Mouse (Mus musculus) midbrain, embryonic 16.5 days (tissue): ENCODE results near the gene Ahcyl2. TPM values are rescaled to one million over a fixed set of nuclear protein-coding genes. Genes with fewer than 3 reads are reported as not detected.

Experiments used
- ATAC-seq: fragments of 200-750 bp; cut with Nextera tagmentation; 2 replicates; pipeline ENCODE4 v1.8.0; 2017; ENCODE audit warnings: moderate TSS enrichment
- H3K27ac ChIP-seq: fragments of 300-500 bp; sonication (generic); 2 replicates; pipeline ENCODE4 v1.5.1; 2014; ENCODE audit warnings: mild to moderate bottlenecking, low read length, mixed read lengths
- H3K27me3 ChIP-seq: fragments of 300-500 bp; sonication (generic); 2 replicates; pipeline ENCODE4 v1.6.1; 2014; ENCODE audit warnings: low read depth, low read length, mixed read lengths; ENCODE audit not compliant: control insufficient read depth, insufficient read depth
- H3K36me3 ChIP-seq: fragments of 300-500 bp; sonication (generic); 2 replicates; pipeline ENCODE4 v1.6.1; 2014; ENCODE audit warnings: mild to moderate bottlenecking, low read length, moderate library complexity, mixed read lengths; ENCODE audit not compliant: control insufficient read depth, insufficient read depth
- H3K4me1 ChIP-seq: fragments of 300-500 bp; sonication (generic); 2 replicates; pipeline ENCODE4 v1.6.1; 2014; ENCODE audit warnings: mild to moderate bottlenecking, low read length, mixed read lengths; ENCODE audit not compliant: control insufficient read depth, insufficient read depth
- H3K4me2 ChIP-seq: fragments of 300-500 bp; sonication (generic); 2 replicates; pipeline ENCODE4 v1.6.1; 2014; ENCODE audit warnings: mild to moderate bottlenecking, low read length, mixed read lengths
- H3K4me3 ChIP-seq: fragments of 300-500 bp; sonication (generic); 2 replicates; pipeline ENCODE4 v1.5.1; 2014; ENCODE audit warnings: low read depth, mild to moderate bottlenecking, low read length, moderate library complexity, mixed read lengths
- H3K9ac ChIP-seq: fragments of 300-500 bp; sonication (generic); 2 replicates; pipeline ENCODE4 v1.6.1; 2014; ENCODE audit warnings: low read depth, low read length, mixed read lengths
- H3K9me3 ChIP-seq: fragments of 300-500 bp; sonication (generic); replicated peaks from 2 replicates; pipeline ENCODE4 v1.6.1; 2014; ENCODE audit warnings: mild to moderate bottlenecking, low read length, mixed read lengths; ENCODE audit not compliant: control insufficient read depth, poor library complexity, severe bottlenecking
- WGBS: fragments of 180-500 bp; shearing (Covaris S2); extraction: QIAGEN DNeasy Blood & Tissue Kit; methylation state at CpG from one replicate; pipeline ENCODE4 v1.1.7; 2014; 5-methylcytosine and 5-hydroxymethylcytosine counted together
- polyA plus RNA-seq: library from polyadenylated mRNA; unstranded; fragments of >200 nt; fragmentation: Nextera tagmentation; extraction: Ambion mirVana; gene quantifications from 2 replicates; pipeline ENCODE4 v1.2.1, GENCODE M21; 2015

Gene Ahcyl2
- polyA plus RNA-seq, 1 experiment from 2014 or later, result 17.6 TPM

- Histone ChIP-seq H3K9me3 (no peaks in the 10 kb centered on the region), H3K4me2 (no peak overlapping the region), H3K9ac (no peak overlapping the region), H3K4me3 (no peak overlapping the region), H3K36me3 (peaks cover 6% of the 10 kb centered on the region), H3K4me1 (no peaks in the 10 kb centered on the region), H3K27me3 (no peaks in the 10 kb centered on the region), H3K27ac (no peak overlapping the region)
- 68% methylated on average over 11 of the region's 11 CpGs for WGBS
- no peak for ATAC-seq
Observed at GRCm38 (mm10) chr6:29891151-29891550, 123.3 kb downstream of the Ahcyl2 start.

GRCm38 (mm10) chr6:29896976-29897375 lies 129.2 kb downstream of the Ahcyl2 start:
- H3K4me1 ChIP-seq, result no peaks in the 10 kb centered on the region
- peaks cover 9% of the 10 kb centered on the region for H3K36me3 ChIP-seq
- no peak for ATAC-seq
- H3K27me3 ChIP-seq, result no peaks in the 10 kb centered on the region
- no peak overlapping the region for H3K4me2 ChIP-seq
- no peak overlapping the region for H3K4me3 ChIP-seq
- no peaks in the 10 kb centered on the region for H3K9me3 ChIP-seq
- 91% methylated on average over 3 of the region's 3 CpGs for WGBS
- H3K9ac ChIP-seq, result no peak overlapping the region
- no peak overlapping the region for H3K27ac ChIP-seq

DNA sequence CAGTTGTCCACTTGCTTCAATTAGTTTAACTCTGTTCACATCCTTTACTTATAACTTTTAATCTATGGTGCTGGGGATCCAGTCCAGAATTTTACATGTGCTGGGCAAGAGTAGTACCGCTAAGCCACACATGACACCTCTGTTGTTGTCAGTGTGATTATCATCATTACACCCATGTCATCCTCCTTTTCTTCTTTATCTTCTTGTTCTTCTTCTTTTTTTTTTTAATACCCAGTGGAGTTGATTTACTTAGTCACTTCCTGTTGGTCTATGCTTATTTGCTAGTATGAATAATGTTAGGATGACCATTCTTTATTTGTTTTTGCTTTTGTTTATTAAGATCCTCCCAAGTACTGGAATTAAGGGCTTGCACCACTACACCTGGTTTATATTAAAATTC lies 133.6 kb downstream of the Ahcyl2 start:
- ATAC-seq, result no peak
- H3K9me3 ChIP-seq, result no peaks in the 10 kb centered on the region
- peaks cover 7% of the 10 kb centered on the region for H3K36me3 ChIP-seq
- WGBS, result 97% methylated on average over 1 of the region's 1 CpGs
- H3K27me3 ChIP-seq, result no peaks in the 10 kb centered on the region
- H3K4me2 ChIP-seq, result no peak overlapping the region
- H3K27ac ChIP-seq, result no peak overlapping the region
- no peak overlapping the region for H3K4me3 ChIP-seq
- H3K9ac ChIP-seq, result no peak overlapping the region
- no peaks in the 10 kb centered on the region for H3K4me1 ChIP-seq

DNA sequence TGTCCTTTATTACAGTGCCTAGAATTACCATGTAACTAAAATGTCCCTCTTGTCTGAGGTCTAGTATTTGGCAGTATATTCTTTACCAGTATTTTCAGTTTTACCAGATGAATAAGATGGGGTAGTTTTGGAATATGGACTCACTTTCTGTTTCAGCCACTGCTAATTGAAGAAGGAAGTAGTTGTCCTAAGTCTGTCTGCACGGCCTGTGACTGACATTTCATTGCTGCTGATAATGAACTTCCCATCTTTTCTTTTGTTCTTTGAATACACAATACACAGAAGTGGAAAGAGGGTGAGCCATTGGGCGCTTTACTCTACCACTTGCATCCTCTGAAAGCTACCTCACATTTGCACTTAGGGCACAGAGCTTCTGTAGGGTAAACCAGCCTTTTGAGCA lies 134.4 kb downstream of the Ahcyl2 start:
- Histone ChIP-seq H3K4me1 (no peaks in the 10 kb centered on the region), H3K9ac (no peak overlapping the region), H3K4me3 (no peak overlapping the region), H3K27ac (no peak overlapping the region), H3K27me3 (no peaks in the 10 kb centered on the region), H3K36me3 (peaks cover 9% of the 10 kb centered on the region; the same call in 1 of the 2 replicates), H3K9me3 (no peaks in the 10 kb centered on the region), H3K4me2 (no peak overlapping the region)
- 79% methylated on average over 2 of the region's 2 CpGs for WGBS
- ATAC-seq, result no peak

DNA sequence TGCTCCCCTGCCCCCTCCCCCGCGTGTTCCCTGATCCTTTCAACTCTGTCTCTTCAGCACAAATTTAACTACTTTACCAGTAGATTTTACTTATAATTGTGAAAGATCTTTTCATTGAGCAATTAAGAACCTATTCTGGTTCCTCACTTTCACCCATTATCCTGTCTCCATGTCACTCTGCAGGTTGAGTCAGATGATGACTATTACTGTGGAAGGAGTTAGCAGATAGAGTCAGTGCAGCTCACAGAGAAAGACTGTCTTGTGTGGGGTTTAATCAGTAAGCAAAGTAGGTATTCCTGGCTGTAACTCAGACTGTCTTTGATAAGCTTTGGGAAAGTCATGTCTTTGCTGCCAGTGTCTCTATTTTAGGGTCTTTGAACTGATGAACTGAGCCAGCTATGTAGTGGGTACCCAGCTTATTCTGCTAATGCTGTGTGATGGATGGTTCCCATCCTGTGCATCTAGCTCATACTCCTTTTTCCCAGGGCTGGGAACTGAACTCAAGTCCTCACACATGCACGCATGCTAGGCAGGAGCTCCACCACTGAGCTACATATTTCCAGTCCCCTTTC lies 135.6 kb downstream of the Ahcyl2 start:
- Histone ChIP-seq H3K36me3 (peaks cover 11% of the 10 kb centered on the region), H3K4me1 (no peaks in the 10 kb centered on the region), H3K9me3 (no peaks in the 10 kb centered on the region), H3K27ac (no peak overlapping the region), H3K9ac (no peak overlapping the region), H3K4me3 (no peak overlapping the region), H3K4me2 (no peak overlapping the region), H3K27me3 (no peaks in the 10 kb centered on the region)
- ATAC-seq, result no peak
- 94% methylated on average over 3 of the region's 3 CpGs for WGBS

DNA sequence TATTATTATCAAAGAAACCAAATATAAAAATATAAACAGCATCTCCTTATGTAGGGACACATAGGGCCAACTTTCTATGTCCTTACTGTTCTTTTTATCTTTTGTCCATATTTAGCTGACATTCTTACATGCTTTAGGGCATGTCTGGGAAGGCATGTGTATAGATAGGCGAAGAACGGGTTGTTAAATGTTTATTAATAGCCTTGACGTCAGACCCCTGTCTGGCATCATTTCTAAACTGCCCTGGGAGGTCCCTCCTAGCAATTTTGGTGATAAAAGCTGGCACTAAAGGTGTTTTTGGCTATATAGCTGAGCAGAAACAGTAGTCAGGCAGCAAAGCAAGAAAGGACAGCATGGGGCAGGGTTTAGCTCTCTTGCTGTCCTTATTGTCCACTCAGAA lies 136.5 kb downstream of the Ahcyl2 start:
- Histone ChIP-seq H3K27me3 (no peaks in the 10 kb centered on the region), H3K4me1 (no peaks in the 10 kb centered on the region), H3K4me2 (no peak overlapping the region), H3K36me3 (peaks cover 18% of the 10 kb centered on the region), H3K27ac (no peak overlapping the region), H3K9ac (no peak overlapping the region), H3K4me3 (no peak overlapping the region), H3K9me3 (no peaks in the 10 kb centered on the region)
- WGBS, result 82% methylated on average over 3 of the region's 3 CpGs
- no peak for ATAC-seq

DNA sequence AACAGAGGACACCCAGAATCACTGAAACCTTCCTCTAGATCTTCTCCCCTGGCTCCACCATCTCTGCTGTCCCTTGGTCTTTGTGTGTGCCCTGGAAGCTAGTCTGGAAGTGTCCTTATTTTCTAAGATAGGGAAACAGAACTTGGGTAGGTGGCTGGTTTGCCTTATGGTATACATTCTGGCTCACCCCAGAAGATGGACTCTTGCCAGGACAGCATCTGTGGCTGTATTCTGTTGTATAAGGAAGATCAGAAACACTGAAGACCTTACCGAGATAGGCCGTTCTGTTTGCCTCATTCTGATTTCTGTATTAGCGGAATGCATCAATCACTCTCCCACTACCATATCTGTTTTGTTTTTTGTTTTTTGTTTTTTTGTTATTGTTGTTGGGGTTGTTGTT lies 142.8 kb downstream of the Ahcyl2 start:
- Histone ChIP-seq H3K4me1 (no peaks in the 10 kb centered on the region), H3K4me3 (no peak overlapping the region), H3K36me3 (peaks cover 16% of the 10 kb centered on the region), H3K4me2 (no peak overlapping the region), H3K9me3 (no peaks in the 10 kb centered on the region), H3K27me3 (peaks cover 4% of the 10 kb centered on the region), H3K27ac (no peak overlapping the region), H3K9ac (no peak overlapping the region)
- no peak for ATAC-seq
- WGBS, result 93% methylated on average over 3 of the region's 3 CpGs

DNA sequence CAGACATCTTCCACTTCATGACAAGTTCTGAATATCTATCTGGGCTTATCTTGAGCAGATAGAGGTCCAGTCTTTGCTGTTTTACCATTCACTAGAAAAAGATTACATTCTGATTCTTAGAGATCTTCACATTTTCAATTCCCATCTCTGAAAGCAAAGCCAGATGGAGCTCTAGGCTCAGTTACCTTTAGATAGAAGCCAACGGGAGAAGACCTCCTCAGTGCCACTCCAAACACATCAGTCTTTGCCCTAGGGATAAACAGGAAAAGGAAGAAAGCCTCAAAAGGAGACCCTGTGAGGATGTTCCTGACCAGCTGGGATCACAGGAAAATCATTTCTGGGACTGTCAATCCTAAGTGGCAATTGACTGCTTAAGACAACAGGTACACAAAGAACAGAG lies 145.9 kb downstream of the Ahcyl2 start:
- 32% methylated on average over 1 of the region's 1 CpGs for WGBS
- Histone ChIP-seq H3K4me1 (peaks cover 3% of the 10 kb centered on the region; the same call in 1 of the 2 replicates), H3K9ac (no peak overlapping the region), H3K27ac (no peak overlapping the region), H3K36me3 (peaks cover 6% of the 10 kb centered on the region), H3K9me3 (no peaks in the 10 kb centered on the region), H3K4me2 (no peak overlapping the region), H3K27me3 (peaks cover 6% of the 10 kb centered on the region), H3K4me3 (no peak overlapping the region)
- ATAC-seq, result no peak

DNA sequence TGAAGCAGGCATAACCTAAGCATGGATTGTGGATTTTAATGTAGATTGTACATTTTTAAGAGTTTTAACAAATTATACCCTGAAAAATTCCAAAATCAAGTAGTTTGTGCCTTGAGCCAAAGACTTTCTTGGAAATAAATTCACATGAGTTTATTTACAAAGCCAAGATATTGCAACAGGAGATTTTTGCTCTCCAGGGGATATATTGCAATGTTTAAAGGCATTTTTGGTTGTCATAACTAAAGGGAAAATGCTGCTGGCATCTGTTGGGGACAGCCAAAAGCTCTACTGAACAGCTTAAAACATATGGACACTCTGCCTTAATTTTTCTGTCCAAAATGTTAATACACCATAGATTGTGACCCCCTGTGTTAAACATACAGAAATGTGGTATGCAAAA lies 146.3 kb downstream of the Ahcyl2 start:
- no peaks in the 10 kb centered on the region for H3K9me3 ChIP-seq
- H3K4me2 ChIP-seq, result no peak overlapping the region
- H3K36me3 ChIP-seq, result peaks cover 2% of the 10 kb centered on the region; the same call in 1 of the 2 replicates
- no peak overlapping the region for H3K27ac ChIP-seq
- H3K9ac ChIP-seq, result no peak overlapping the region
- H3K4me1 ChIP-seq, result peaks cover 3% of the 10 kb centered on the region; the same call in 1 of the 2 replicates
- no peak for ATAC-seq
- H3K4me3 ChIP-seq, result no peak overlapping the region
- H3K27me3 ChIP-seq, result peaks cover 9% of the 10 kb centered on the region
